Mouse (Mus musculus) spleen, adult 12 weeks (tissue): ENCODE data around the gene Cops9.

Source experiments
- DNase-seq: peaks from one replicate; pipeline ENCODE4 v3.0.0; 2022; ENCODE audit warnings: low spot score

Cops9 gene

GRCm38 (mm10) chr1:92596019-92596418 is 45.8 kb downstream of the Cops9 start:
- DNase-seq: no peak

DNA sequence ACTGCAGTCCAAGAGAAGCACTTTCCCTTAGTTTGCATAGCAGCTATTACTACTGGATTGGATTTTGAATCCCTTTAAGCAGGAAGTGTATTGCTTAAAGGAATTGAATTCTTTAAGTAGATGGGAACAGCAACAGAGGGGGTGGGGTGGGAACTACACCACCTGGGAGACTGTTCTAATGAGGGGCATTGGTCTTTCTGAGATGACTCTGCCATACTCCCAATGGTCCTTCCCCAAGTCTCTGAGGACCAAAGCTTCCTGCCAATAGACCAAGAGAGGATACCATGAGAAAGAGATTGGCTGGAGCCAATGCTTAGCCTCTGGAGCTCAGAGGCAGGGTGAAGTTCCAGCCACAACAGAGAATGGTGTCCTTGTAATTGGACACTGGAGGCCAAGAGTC is 47.7 kb downstream of the Cops9 start, which contains the start of gene Olfr1411:
Gene Olfr1411, plus strand, starts transcription at position 301 of the 400 bp plus-strand sequence.
- no peak for DNase-seq
